Mouse (Mus musculus) kidney, postnatal 14 days (tissue): Measurements from ENCODE around the gene Ecm2.

ENCODE experiments used
- DNase-seq: peaks from one replicate; pipeline ENCODE4 v3.0.0; 2022; ENCODE audit warnings: mixed read lengths

The Ecm2 gene

GRCm38 (mm10) chr13:49504510-49504909 is at the start of gene Ecm2:
Ecm2 (plus strand) TSS chr13:49504810.
- DNase-seq = no peak

GRCm38 (mm10) chr13:49460276-49460675 is 44.3 kb upstream of the Ecm2 start:
- DNase-seq = no peak

GRCm38 (mm10) chr13:49460692-49461414 is 43.8 kb upstream of the Ecm2 start:
- DNase-seq = no peak

GRCm38 (mm10) chr13:49461458-49462132 is 43.0 kb upstream of the Ecm2 start:
- peak; percentile 80 for DNase-seq

- DNase-seq = no peak
Observed at GRCm38 (mm10) chr13:49462921-49463320, 41.7 kb upstream of the Ecm2 start.

- DNase-seq = no peak
Observed at GRCm38 (mm10) chr13:49465875-49466274, 38.7 kb upstream of the Ecm2 start.

- peak; percentile 48 for DNase-seq
Observed at GRCm38 (mm10) chr13:49466393-49467075, 38.1 kb upstream of the Ecm2 start.

- DNase-seq = no peak
Observed at GRCm38 (mm10) chr13:49467585-49467984, 37.0 kb upstream of the Ecm2 start.

GRCm38 (mm10) chr13:49469002-49469401 is 35.6 kb upstream of the Ecm2 start:
- DNase-seq = no peak

GRCm38 (mm10) chr13:49470319-49470718 is 34.3 kb upstream of the Ecm2 start:
- no peak for DNase-seq

GRCm38 (mm10) chr13:49470806-49471205 is 33.8 kb upstream of the Ecm2 start:
- DNase-seq = no peak

- DNase-seq = peak; percentile 33
Observed at GRCm38 (mm10) chr13:49471981-49472675, 32.5 kb upstream of the Ecm2 start.

- no peak for DNase-seq
Observed at GRCm38 (mm10) chr13:49472676-49473005, 32.0 kb upstream of the Ecm2 start.

- no peak for DNase-seq
Observed at GRCm38 (mm10) chr13:49477887-49478286, 26.7 kb upstream of the Ecm2 start.

GRCm38 (mm10) chr13:49478851-49479374 is 25.7 kb upstream of the Ecm2 start:
- DNase-seq = no peak

GRCm38 (mm10) chr13:49479399-49479798 is 25.2 kb upstream of the Ecm2 start:
- DNase-seq = peak; percentile 24

DNA sequence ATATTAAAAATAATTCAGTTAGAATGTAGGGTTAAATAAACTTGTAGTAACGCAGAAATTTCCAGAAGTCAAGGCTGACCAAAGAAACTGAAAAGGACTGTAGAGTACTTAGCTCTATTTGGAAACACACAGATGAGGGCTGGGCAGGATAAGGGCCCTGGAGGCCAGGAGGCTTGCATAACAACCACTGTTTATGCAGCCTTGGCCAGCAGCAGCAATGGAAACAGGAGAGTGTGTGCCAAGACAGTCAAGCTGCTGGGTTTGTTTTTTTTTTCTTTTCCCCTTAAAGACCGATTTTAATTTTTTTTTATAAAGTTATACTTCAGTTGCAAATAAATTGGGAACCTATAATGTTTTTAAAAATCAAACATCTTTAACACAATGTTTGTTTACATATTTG is 24.6 kb upstream of the Ecm2 start:
- peak; percentile 78 for DNase-seq

DNA sequence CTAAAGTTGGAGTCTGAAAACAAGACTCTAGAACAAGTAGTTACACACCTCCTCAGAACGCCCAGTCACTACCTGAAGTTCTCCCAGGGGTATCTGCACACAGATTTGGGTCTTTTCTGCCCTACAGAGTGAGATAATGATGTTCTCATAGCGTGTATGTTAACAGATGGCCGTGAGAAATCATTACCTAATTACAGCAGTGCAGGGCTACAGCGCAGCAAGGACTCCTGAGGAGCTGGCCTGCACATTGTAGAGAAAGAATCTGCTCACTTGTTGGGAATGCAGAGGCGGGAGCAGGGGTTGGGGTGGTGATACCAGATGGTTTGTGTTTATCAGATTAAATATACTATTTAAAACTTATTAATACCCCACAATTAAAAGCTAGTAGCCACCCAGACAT is 24.1 kb upstream of the Ecm2 start:
- DNase-seq = no peak

GRCm38 (mm10) chr13:49485388-49485787 is 19.2 kb upstream of the Ecm2 start:
- DNase-seq = no peak

- no peak for DNase-seq
Observed at GRCm38 (mm10) chr13:49492376-49493368, 11.9 kb upstream of the Ecm2 start, which contains the start of gene Tes3-ps. Tes3-ps (plus strand) TSS chr13:49493318.

DNA sequence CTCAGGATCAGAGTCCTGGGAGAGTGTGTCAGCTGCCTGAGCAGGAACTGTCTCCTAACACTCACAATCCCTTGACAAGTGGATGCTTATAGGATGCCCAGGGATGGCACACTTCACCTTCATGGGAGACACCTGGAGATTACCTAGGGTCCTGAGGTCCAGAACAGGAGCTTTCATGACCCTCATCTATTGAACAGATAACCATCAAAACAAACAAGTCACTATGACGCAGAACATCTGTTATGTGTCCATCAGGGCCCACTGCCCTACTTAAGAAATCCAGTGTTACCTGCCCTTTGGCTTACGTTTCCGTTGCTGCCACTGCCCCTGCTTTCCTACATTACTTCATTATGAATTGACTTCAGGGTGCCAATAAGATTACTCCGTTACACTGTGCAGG is 1.2 kb downstream of the Ecm2 start:
- no peak for DNase-seq

DNA sequence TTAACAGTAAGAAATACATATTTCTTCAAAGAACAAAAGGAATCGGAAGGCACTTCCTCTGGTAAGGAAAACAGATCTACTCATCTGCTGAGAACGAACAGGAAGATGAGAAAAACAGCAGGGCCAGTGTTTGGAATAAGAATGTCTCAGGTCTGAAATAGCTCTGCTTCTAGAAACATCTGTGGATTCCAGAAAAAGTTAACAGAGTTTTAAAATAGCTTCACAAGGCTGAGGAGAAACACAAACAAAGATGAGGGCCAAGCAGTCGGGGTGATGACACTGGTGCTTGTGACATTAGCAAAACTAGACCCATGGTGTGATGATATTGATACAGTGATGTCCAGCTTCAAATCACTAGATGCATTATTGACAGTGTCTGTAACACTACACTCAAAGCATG is 2.6 kb downstream of the Ecm2 start:
- no peak for DNase-seq
